Mouse (Mus musculus) lung, adult 18-20 months (tissue): ENCODE measurements around the gene Lamb3.
"Not testable (repeated sequence)": the region's sequence is repeated elsewhere in the genome, so short reads cannot be mapped to it uniquely, and the experiment has no call there.

Experiments
- DNase-seq, 2 experiments: peaks; one replicate each; pipeline ENCODE4 v3.0.0; 2022; ENCODE audit warnings: mixed read lengths in 2 of 2

Lamb3 gene

GRCm38 (mm10) chr1:193284228-193284779 lies 76.8 kb downstream of the Lamb3 start:
- no peak for DNase-seq

GRCm38 (mm10) chr1:193285766-193286325 lies 78.3 kb downstream of the Lamb3 start:
- not testable (repeated sequence) for DNase-seq

GRCm38 (mm10) chr1:193287578-193287977 lies 80.1 kb downstream of the Lamb3 start:
- DNase-seq = no peak

- no peak for DNase-seq
These were observed 81.6 kb downstream of the Lamb3 start for GRCm38 (mm10) chr1:193289076-193289475.

GRCm38 (mm10) chr1:193289914-193290313 lies 82.4 kb downstream of the Lamb3 start:
- no peak for DNase-seq

GRCm38 (mm10) chr1:193290686-193291085 lies 83.2 kb downstream of the Lamb3 start:
- no peak for DNase-seq

- DNase-seq = peak in 1 of 2 experiments; percentile 20
These were observed 85.5 kb downstream of the Lamb3 start for GRCm38 (mm10) chr1:193293039-193293438.

GRCm38 (mm10) chr1:193293926-193294325 lies 86.4 kb downstream of the Lamb3 start:
- no peak for DNase-seq

- no peak for DNase-seq
These were observed 88.4 kb downstream of the Lamb3 start for GRCm38 (mm10) chr1:193295920-193296319.

- no peak for DNase-seq
These were observed 90.8 kb downstream of the Lamb3 start for GRCm38 (mm10) chr1:193298141-193298765.

- no peak for DNase-seq
These were observed 92.5 kb downstream of the Lamb3 start for GRCm38 (mm10) chr1:193299995-193300394.

GRCm38 (mm10) chr1:193301216-193302092 lies 94.0 kb downstream of the Lamb3 start:
- peak; percentile 78 to 80 for DNase-seq

- DNase-seq = no peak
These were observed 94.5 kb downstream of the Lamb3 start for GRCm38 (mm10) chr1:193302093-193302405.

GRCm38 (mm10) chr1:193303096-193303495 lies 95.6 kb downstream of the Lamb3 start:
- DNase-seq = no peak

GRCm38 (mm10) chr1:193305386-193305785 lies 97.9 kb downstream of the Lamb3 start:
- DNase-seq = no peak

GRCm38 (mm10) chr1:193306832-193307231 lies 99.3 kb downstream of the Lamb3 start:
- no peak for DNase-seq

GRCm38 (mm10) chr1:193309785-193310518 lies 102.5 kb downstream of the Lamb3 start:
- peak; percentile 27 to 58 for DNase-seq

- DNase-seq = peak; percentile 31 to 54
These were observed 103.1 kb downstream of the Lamb3 start for GRCm38 (mm10) chr1:193310519-193311085.

GRCm38 (mm10) chr1:193311596-193311995 lies 104.1 kb downstream of the Lamb3 start:
- DNase-seq = no peak

- peak; percentile 75 to 79 for DNase-seq
These were observed 108.3 kb downstream of the Lamb3 start for GRCm38 (mm10) chr1:193315705-193316357.

GRCm38 (mm10) chr1:193316358-193316750 lies 108.9 kb downstream of the Lamb3 start:
- DNase-seq = no peak

- peak; percentile 53 to 60 for DNase-seq
These were observed 109.7 kb downstream of the Lamb3 start for GRCm38 (mm10) chr1:193317159-193317559.
